Mouse (Mus musculus) cerebellum, adult (tissue): ENCODE measurements around the gene Ccl3.

Experiments used
- ATAC-seq: cut with Nextera tagmentation; 2 replicates; pipeline ENCODE4 v1.9.2; 2017; ENCODE audit warnings: mild to moderate bottlenecking, moderate library complexity, mixed read lengths; ENCODE audit not compliant: insufficient number of reproducible peaks, low FRiP score, low TSS enrichment

The Ccl3 gene

GRCm38 (mm10) chr11:83628808-83629207 is 20.3 kb downstream of the Ccl3 start:
- ATAC-seq = no peak

GRCm38 (mm10) chr11:83623586-83623985 is 25.6 kb downstream of the Ccl3 start:
- no peak for ATAC-seq

- no peak for ATAC-seq
Observed at GRCm38 (mm10) chr11:83619037-83619436, 30.1 kb downstream of the Ccl3 start.

DNA sequence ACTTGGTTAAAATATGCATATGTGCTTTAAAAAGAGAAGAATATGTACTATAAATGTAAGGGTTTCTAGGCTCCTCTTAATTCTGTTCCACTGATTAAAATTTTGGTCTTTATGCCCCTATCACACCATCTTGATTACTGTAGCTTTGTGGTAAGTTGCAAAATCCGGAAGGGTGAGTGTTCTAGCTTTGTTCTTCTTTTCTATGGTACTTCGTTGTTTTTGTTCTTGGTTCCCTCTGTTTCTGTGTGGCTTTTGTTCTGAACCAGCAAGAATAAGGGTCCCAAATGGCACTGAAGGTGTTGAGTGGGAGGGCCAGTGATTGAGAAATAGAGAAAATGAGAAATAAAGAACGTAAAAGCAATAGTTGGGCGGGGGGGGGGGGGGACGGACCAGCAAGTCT is 30.9 kb downstream of the Ccl3 start:
- no peak for ATAC-seq

GRCm38 (mm10) chr11:83616586-83616985 is 32.6 kb downstream of the Ccl3 start:
- ATAC-seq = no peak

GRCm38 (mm10) chr11:83610900-83611299 is 38.3 kb downstream of the Ccl3 start:
- ATAC-seq = no peak

DNA sequence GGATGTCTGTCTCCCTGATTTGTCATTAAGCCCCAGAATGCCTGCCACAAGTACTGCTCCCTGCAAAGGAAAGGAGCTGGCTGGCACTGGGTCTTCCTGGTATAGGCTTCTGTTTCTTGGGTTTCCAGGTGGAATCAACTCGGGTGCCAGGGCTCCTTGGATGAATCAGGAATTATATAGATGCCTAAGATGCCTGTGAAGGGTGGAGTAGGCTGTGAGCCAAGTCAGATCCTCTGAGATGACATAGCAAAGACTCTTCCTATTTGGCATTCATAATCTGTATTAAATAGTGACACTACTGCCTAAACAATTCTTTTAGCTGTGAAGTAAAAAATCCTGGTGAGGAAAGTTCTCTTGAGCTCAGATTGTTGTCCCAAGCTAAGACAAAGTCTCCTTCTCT is 42.8 kb downstream of the Ccl3 start:
- no peak for ATAC-seq

- no peak for ATAC-seq
Observed at GRCm38 (mm10) chr11:83605535-83605934, 43.6 kb downstream of the Ccl3 start.

DNA sequence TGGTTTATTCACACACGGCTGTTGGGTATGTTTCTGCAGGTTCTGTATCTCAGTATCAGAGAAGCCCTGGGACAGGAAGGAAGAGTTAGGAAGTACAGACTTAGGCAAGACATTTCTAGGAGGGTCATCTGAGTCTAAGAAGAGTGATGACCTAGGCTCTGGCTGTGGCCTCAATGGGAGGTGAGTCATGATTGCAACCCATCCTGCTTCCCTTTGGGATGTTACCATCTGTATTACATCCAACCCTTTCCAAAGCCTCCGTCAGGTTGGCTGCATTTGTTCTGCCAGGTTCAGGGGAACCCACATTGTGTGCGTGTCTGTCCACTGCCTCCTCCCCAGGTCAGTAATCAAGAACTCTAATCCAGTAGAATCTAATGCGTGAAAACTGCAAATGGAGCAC is 44.5 kb downstream of the Ccl3 start:
- no peak for ATAC-seq

- no peak for ATAC-seq
Observed at GRCm38 (mm10) chr11:83603399-83603798, 45.8 kb downstream of the Ccl3 start.

- no peak for ATAC-seq
Observed at GRCm38 (mm10) chr11:83600576-83600975, 48.6 kb downstream of the Ccl3 start.

GRCm38 (mm10) chr11:83598991-83599390 is 50.2 kb downstream of the Ccl3 start:
- no peak for ATAC-seq

- ATAC-seq = no peak
Observed at GRCm38 (mm10) chr11:83598207-83598837, 50.8 kb downstream of the Ccl3 start.
